Mouse (Mus musculus) brain, embryonic 14.5 days (tissue): Measurements from ENCODE around the gene Iba57.

Source experiments
- CTCF ChIP-seq: fragments of 200-500 bp; IDR thresholded peaks from 2 replicates; pipeline ENCODE4 v1.5.1; 2012; ENCODE audit warnings: inconsistent platforms, mild to moderate bottlenecking, moderate library complexity, borderline replicate concordance; ENCODE audit not compliant: insufficient read depth, insufficient read length; ENCODE audit errors: extremely low read depth
- POLR2A ChIP-seq: fragments of 200-500 bp; IDR thresholded peaks from 2 replicates; pipeline ENCODE4 v1.6.1; 2012; ENCODE audit warnings: mild to moderate bottlenecking, inconsistent platforms, borderline replicate concordance; ENCODE audit not compliant: poor library complexity, insufficient read depth, insufficient read length, severe bottlenecking; ENCODE audit errors: extremely low read depth

DNA sequence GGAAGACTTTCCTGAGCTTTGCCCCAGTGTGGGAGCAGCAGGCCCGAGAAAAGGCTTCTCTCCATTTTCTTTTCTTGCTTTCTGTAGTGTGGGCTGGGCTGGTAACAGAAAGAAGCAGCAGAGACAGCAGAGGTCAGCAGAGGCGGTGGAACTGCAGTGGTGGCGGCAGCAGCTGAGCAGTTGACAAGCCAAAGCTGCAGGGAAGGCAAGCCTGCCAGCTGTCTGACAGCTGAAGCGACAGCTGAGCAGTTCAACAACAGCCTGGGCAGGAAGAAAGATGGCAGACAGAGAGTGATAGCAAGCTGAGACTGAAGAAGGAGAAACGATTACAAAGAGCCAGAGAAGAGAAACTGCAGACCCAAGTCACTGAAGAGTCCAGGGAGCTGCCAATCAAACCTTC is 2.1 kb downstream of the Iba57 start:
- TF ChIP-seq CTCF (no peak), POLR2A (no peak)
